ENCODE assay signal across 11 mouse cellular contexts in genomic region chr2:28335141-28335789, GRCm38 (mm10).
DNase-seq lines count a peak whose midpoint lies in the region; ATAC-seq lines count a peak whose summit lies in the region.
"Had no signal": no experiment of that assay in that cellular context is flagged by ENCODE, and none has a peak within 500 bp of the region (broad histone marks: within the 10 kb centered on the region; RNA-seq: fewer than 3 reads in every experiment).

No protein-coding gene starts in this region.

- no peaks in the 10 kb centered on the region for H3K27me3 ChIP-seq in forebrain, embryonic 11.5 days (ENCODE audit: control insufficient read depth, insufficient read depth, low read length)
- no peaks in the 10 kb centered on the region for H3K27me3 ChIP-seq in forebrain, embryonic 10.5 days (ENCODE audit: poor library complexity, severe bottlenecking)
- no peaks in the 10 kb centered on the region for H3K27me3 ChIP-seq in neural tube, embryonic 13.5 days
- H3K27me3 ChIP-seq: embryonic facial prominence, embryonic 12.5 days; liver, embryonic 15.5 days; neural tube, embryonic 12.5 days had no signal

- no peak for ATAC-seq in forebrain, embryonic 11.5 days (replicated peaks; ENCODE audit: low FRiP score)
- peak; percentile 47; the same call in 1 of the 2 replicates for ATAC-seq in neural tube, embryonic 13.5 days (ENCODE audit: low read depth)

- no peaks in the 10 kb centered on the region for H3K4me1 ChIP-seq in forebrain, embryonic 11.5 days (replicated peaks; ENCODE audit: control insufficient read depth, insufficient read depth, low read length)
- H3K4me1 ChIP-seq in forebrain, embryonic 10.5 days = peaks cover 13% of the 10 kb centered on the region
- peaks cover 25% of the 10 kb centered on the region for H3K4me1 ChIP-seq in neural tube, embryonic 13.5 days (replicated peaks)
- H3K4me1 ChIP-seq: embryonic facial prominence, embryonic 12.5 days; liver, embryonic 15.5 days had no signal

- no peak overlapping the region for H3K9ac ChIP-seq in forebrain, embryonic 11.5 days (ENCODE audit: low read length)
- no peak overlapping the region for H3K9ac ChIP-seq in neural tube, embryonic 13.5 days
- H3K9ac ChIP-seq: embryonic facial prominence, embryonic 12.5 days; liver, embryonic 15.5 days; neural tube, embryonic 12.5 days had no signal

- H3K27ac ChIP-seq in forebrain, embryonic 11.5 days (ENCODE audit: low read depth, low read length) = no peak overlapping the region
- H3K27ac ChIP-seq in forebrain, embryonic 10.5 days = no peak overlapping the region
- no peak overlapping the region for H3K27ac ChIP-seq in neural tube, embryonic 13.5 days (replicated peaks)
- H3K27ac ChIP-seq: embryonic facial prominence, embryonic 12.5 days; liver, embryonic 15.5 days; neural tube, embryonic 12.5 days had no signal

- no peaks in the 10 kb centered on the region for H3K36me3 ChIP-seq in forebrain, embryonic 11.5 days (ENCODE audit: control insufficient read depth, insufficient read depth, low read length)
- H3K36me3 ChIP-seq in forebrain, embryonic 10.5 days (replicated peaks) = no peaks in the 10 kb centered on the region
- H3K36me3 ChIP-seq in neural tube, embryonic 13.5 days = no peaks in the 10 kb centered on the region
- H3K36me3 ChIP-seq: embryonic facial prominence, embryonic 12.5 days; liver, embryonic 15.5 days; neural tube, embryonic 12.5 days had no signal

- no peak overlapping the region for H3K4me2 ChIP-seq in forebrain, embryonic 11.5 days (ENCODE audit: low read depth, low read length, severe bottlenecking)
- H3K4me2 ChIP-seq in neural tube, embryonic 13.5 days = 0 out of 2 replicates have a peak overlapping the region, but pooled peaks have one; percentile 7
- H3K4me2 ChIP-seq: embryonic facial prominence, embryonic 12.5 days; liver, embryonic 15.5 days; neural tube, embryonic 12.5 days had no signal

- peak; percentile 43 for DNase-seq in forebrain, embryonic 11.5 days (ENCODE audit: low spot score)
- DNase-seq in forebrain, embryonic 10.5 days (ENCODE audit: extremely low spot score, low spot score) = no peak
- no peak for DNase-seq in neural tube, embryonic 10.5 days (ENCODE audit: extremely low spot score, low spot score)
- peak; percentile 40 to 50 for DNase-seq in layer of hippocampus, postnatal 14 days (ENCODE audit: low spot score in 2 of 2)
- peak; percentile 17 for DNase-seq in right cerebral cortex, postnatal 4 days
- DNase-seq in thymus, postnatal 14 days = no peak
- DNase-seq in thymus, postnatal 4 days = no peak

- no peak overlapping the region for H3K4me3 ChIP-seq in forebrain, embryonic 11.5 days (ENCODE audit: low read depth, low read length)
- no peak overlapping the region for H3K4me3 ChIP-seq in forebrain, embryonic 10.5 days
- no peak overlapping the region for H3K4me3 ChIP-seq in neural tube, embryonic 13.5 days
- H3K4me3 ChIP-seq: embryonic facial prominence, embryonic 12.5 days; liver, embryonic 15.5 days; neural tube, embryonic 12.5 days had no signal

- no peaks in the 10 kb centered on the region for H3K9me3 ChIP-seq in forebrain, embryonic 11.5 days (ENCODE audit: control insufficient read depth, low read length)
- no peaks in the 10 kb centered on the region for H3K9me3 ChIP-seq in forebrain, embryonic 10.5 days
- H3K9me3 ChIP-seq in neural tube, embryonic 13.5 days = no peaks in the 10 kb centered on the region
- H3K9me3 ChIP-seq: embryonic facial prominence, embryonic 12.5 days; liver, embryonic 15.5 days; neural tube, embryonic 12.5 days had no signal

- 55% methylated on average over 9 of the region's 9 CpGs for WGBS in forebrain, embryonic 11.5 days
- 69% methylated on average over 9 of the region's 9 CpGs for WGBS in forebrain, embryonic 10.5 days
- 31% methylated on average over 9 of the region's 9 CpGs for WGBS in neural tube, embryonic 13.5 days

Comparison
In these comparisons a context has a peak if more than half of its experiments do, and no peak if none do; other contexts are left out.
1. DNase-seq: peak in forebrain, embryonic 11.5 days (single experiment), layer of hippocampus, postnatal 14 days (2 of 2) and right cerebral cortex, postnatal 4 days (single experiment); none in forebrain, embryonic 10.5 days (single experiment), neural tube, embryonic 10.5 days (single experiment), thymus, postnatal 14 days (single experiment) and thymus, postnatal 4 days (single experiment).